Mouse (Mus musculus) layer of hippocampus, adult 11-12 months (tissue): Measurements from ENCODE around the gene Fkbp5.

Source experiments
- DNase-seq: peaks from one replicate; pipeline ENCODE4 v3.0.0; 2022; ENCODE audit warnings: low spot score

Gene Fkbp5

GRCm38 (mm10) chr17:28504182-28504581 lies 13.1 kb downstream of the Fkbp5 start:
- DNase-seq: no peak

- DNase-seq: no peak
Measured at GRCm38 (mm10) chr17:28502196-28502821, 15.0 kb downstream of the Fkbp5 start.

GRCm38 (mm10) chr17:28500465-28500864 lies 16.9 kb downstream of the Fkbp5 start:
- no peak for DNase-seq

- no peak for DNase-seq
Measured at GRCm38 (mm10) chr17:28499190-28499589, 18.1 kb downstream of the Fkbp5 start.

- DNase-seq: no peak
Measured at GRCm38 (mm10) chr17:28495832-28496231, 21.5 kb downstream of the Fkbp5 start.

- no peak for DNase-seq
Measured at GRCm38 (mm10) chr17:28491035-28491770, 26.1 kb downstream of the Fkbp5 start.

GRCm38 (mm10) chr17:28488258-28489013 lies 28.9 kb downstream of the Fkbp5 start:
- DNase-seq: no peak

- no peak for DNase-seq
Measured at GRCm38 (mm10) chr17:28487584-28488257, 29.6 kb downstream of the Fkbp5 start.

GRCm38 (mm10) chr17:28486720-28487119 lies 30.6 kb downstream of the Fkbp5 start:
- no peak for DNase-seq

GRCm38 (mm10) chr17:28485977-28486400 lies 31.3 kb downstream of the Fkbp5 start:
- peak; percentile 97 for DNase-seq

- DNase-seq: peak; percentile 49
Measured at GRCm38 (mm10) chr17:28485446-28485948, 31.8 kb downstream of the Fkbp5 start.

GRCm38 (mm10) chr17:28484704-28485445 lies 32.5 kb downstream of the Fkbp5 start:
- peak; percentile 36 for DNase-seq

GRCm38 (mm10) chr17:28477421-28477820 lies 39.9 kb downstream of the Fkbp5 start:
- no peak for DNase-seq

GRCm38 (mm10) chr17:28476441-28476840 lies 40.9 kb downstream of the Fkbp5 start:
- DNase-seq: no peak

- no peak for DNase-seq
Measured at GRCm38 (mm10) chr17:28475593-28476325, 41.6 kb downstream of the Fkbp5 start.

- no peak for DNase-seq
Measured at GRCm38 (mm10) chr17:28472696-28473095, 44.6 kb downstream of the Fkbp5 start.

- no peak for DNase-seq
Measured at GRCm38 (mm10) chr17:28470876-28471275, 46.5 kb downstream of the Fkbp5 start.

GRCm38 (mm10) chr17:28467749-28468148 lies 49.6 kb downstream of the Fkbp5 start:
- no peak for DNase-seq

- DNase-seq: no peak
Measured at GRCm38 (mm10) chr17:28465968-28466367, 51.4 kb downstream of the Fkbp5 start.

- DNase-seq: no peak
Measured at GRCm38 (mm10) chr17:28463701-28464443, 53.5 kb downstream of the Fkbp5 start.
